Mouse (Mus musculus) stomach, postnatal 0 days (tissue): ENCODE measurements at regions not wholly inside any gene's neighbourhood (a gene's known extent, or its start where the extent isn't known, plus 50 kb on each side); places are given as distances from the start of the nearest gene placed in this dataset.

ENCODE experiments used
- CTCF ChIP-seq: IDR thresholded peaks from 2 replicates; pipeline ENCODE4 v1.5.1; 2016; ENCODE audit warnings: antibody characterized with exemption, low read depth, mild to moderate bottlenecking, moderate library complexity
- EP300 ChIP-seq: optimal IDR thresholded peaks from 2 replicates; pipeline ENCODE3; 2016; ENCODE audit warnings: antibody characterized with exemption

- TF ChIP-seq EP300 (no peak), CTCF (no peak)
Observed at GRCm38 (mm10) chr1:193434281-193434680, 64.2 kb upstream of the Camk1g start.
